Mouse (Mus musculus) heart, embryonic 12.5 days (tissue): ENCODE data around the gene Bap1. TPM values are rescaled to one million over a fixed set of nuclear protein-coding genes. Genes with fewer than 3 reads are reported as not detected.

Source experiments
- ATAC-seq: fragments of 200-750 bp; cut with Nextera tagmentation; 2 replicates; pipeline ENCODE4 v1.8.0; 2017; ENCODE audit warnings: moderate TSS enrichment, moderate library complexity; ENCODE audit not compliant: insufficient number of reproducible peaks, low FRiP score
- H3K27ac ChIP-seq: fragments of 300-500 bp; sonication (generic); 2 replicates; pipeline ENCODE4 v1.5.1; 2016; ENCODE audit warnings: mild to moderate bottlenecking, moderate library complexity; ENCODE audit not compliant: poor library complexity, severe bottlenecking
- H3K27me3 ChIP-seq: fragments of 300-500 bp; sonication (generic); replicated peaks from 2 replicates; pipeline ENCODE4 v1.6.1; 2016; ENCODE audit warnings: mild to moderate bottlenecking, moderate library complexity
- H3K36me3 ChIP-seq: fragments of 300-500 bp; sonication (generic); 2 replicates; pipeline ENCODE4 v1.6.1; 2016; ENCODE audit warnings: mild to moderate bottlenecking, moderate library complexity
- H3K4me1 ChIP-seq: fragments of 300-500 bp; sonication (generic); replicated peaks from 2 replicates; pipeline ENCODE4 v1.6.1; 2016; ENCODE audit warnings: mild to moderate bottlenecking
- H3K4me2 ChIP-seq: fragments of 300-500 bp; sonication (generic); 2 replicates; pipeline ENCODE4 v1.6.1; 2016; ENCODE audit warnings: mild to moderate bottlenecking, moderate library complexity
- H3K4me3 ChIP-seq: fragments of 300-500 bp; sonication (generic); 2 replicates; pipeline ENCODE4 v1.5.1; 2016; ENCODE audit warnings: mild to moderate bottlenecking
- H3K9ac ChIP-seq: fragments of 300-500 bp; sonication (generic); 2 replicates; pipeline ENCODE4 v1.6.1; 2016; ENCODE audit warnings: mild to moderate bottlenecking, moderate library complexity
- H3K9me3 ChIP-seq: fragments of 300-500 bp; sonication (generic); replicated peaks from 2 replicates; pipeline ENCODE4 v1.6.1; 2016; ENCODE audit warnings: mild to moderate bottlenecking, moderate library complexity
- WGBS: fragments of 180-500 bp; shearing (Covaris S2); methylation state at CpG from one replicate; pipeline ENCODE4 v1.1.7; 2016; 5-methylcytosine and 5-hydroxymethylcytosine counted together
- polyA plus RNA-seq: library from polyadenylated mRNA; unstranded; fragments of >200 nt; fragmentation: Nextera tagmentation; extraction: Ambion mirVana; gene quantifications from 2 replicates; pipeline ENCODE4 v1.2.1, GENCODE M21; 2016

Bap1 gene
- polyA plus RNA-seq, 1 experiment from 2014 or later = 59.7 TPM

GRCm38 (mm10) chr14:31260374-31260773, 9.1 kb downstream of the Bap1 start:
- no peaks in the 10 kb centered on the region for H3K27me3 ChIP-seq
- no peaks in the 10 kb centered on the region for H3K4me1 ChIP-seq
- H3K4me3 ChIP-seq = no peak overlapping the region
- H3K4me2 ChIP-seq = no peak overlapping the region
- no peaks in the 10 kb centered on the region for H3K9me3 ChIP-seq
- H3K27ac ChIP-seq = no peak overlapping the region
- no peak overlapping the region for H3K9ac ChIP-seq
- ATAC-seq = peak; percentile 36; the same call in 1 of the 2 replicates
- H3K36me3 ChIP-seq = peaks cover 74% of the 10 kb centered on the region
- 84% methylated on average over 4 of the region's 4 CpGs for WGBS

- ATAC-seq = no peak
- 87% methylated on average over 9 of the region's 9 CpGs for WGBS
These were observed 9.7 kb downstream of the Bap1 start for GRCm38 (mm10) chr14:31260932-31261331.

GRCm38 (mm10) chr14:31267649-31268048, 16.4 kb downstream of the Bap1 start:
- Histone ChIP-seq H3K27me3 (peaks cover 20% of the 10 kb centered on the region), H3K9ac (no peak overlapping the region), H3K9me3 (no peaks in the 10 kb centered on the region), H3K36me3 (peaks cover 3% of the 10 kb centered on the region), H3K27ac (no peak overlapping the region), H3K4me3 (no peak overlapping the region), H3K4me1 (peaks cover 10% of the 10 kb centered on the region; the same call in 1 of the 2 replicates), H3K4me2 (no peak overlapping the region)
- 88% methylated on average over 11 of the region's 11 CpGs for WGBS
- no peak for ATAC-seq

More at GRCm38 (mm10) chr14:31260932-31261331, 9.7 kb downstream of the Bap1 start:
- H3K4me1 ChIP-seq = no peaks in the 10 kb centered on the region
- no peaks in the 10 kb centered on the region for H3K9me3 ChIP-seq
- H3K27me3 ChIP-seq = no peaks in the 10 kb centered on the region
- H3K9ac ChIP-seq = no peak overlapping the region
- no peak overlapping the region for H3K4me2 ChIP-seq
- H3K36me3 ChIP-seq = peaks cover 69% of the 10 kb centered on the region
- H3K27ac ChIP-seq = no peak overlapping the region
- no peak overlapping the region for H3K4me3 ChIP-seq

GRCm38 (mm10) chr14:31268301-31269001, 17.2 kb downstream of the Bap1 start:
- Histone ChIP-seq H3K4me3 (no peak overlapping the region), H3K4me2 (peak overlapping the region; percentile 66; the same call in 1 of the 2 replicates), H3K36me3 (no peaks in the 10 kb centered on the region), H3K27ac (no peak overlapping the region), H3K27me3 (peaks cover 20% of the 10 kb centered on the region), H3K4me1 (peaks cover 10% of the 10 kb centered on the region; the same call in 1 of the 2 replicates), H3K9ac (no peak overlapping the region), H3K9me3 (no peaks in the 10 kb centered on the region)
- no peak for ATAC-seq
- WGBS = 69% methylated on average over 9 of the region's 9 CpGs

- Histone ChIP-seq H3K4me3 (peak overlapping the region; percentile 35), H3K4me2 (peak overlapping the region; percentile 66), H3K27me3 (peaks cover 20% of the 10 kb centered on the region), H3K36me3 (no peaks in the 10 kb centered on the region), H3K27ac (no peak overlapping the region), H3K4me1 (peaks cover 10% of the 10 kb centered on the region; the same call in 1 of the 2 replicates), H3K9ac (peak overlapping the region; percentile 26), H3K9me3 (no peaks in the 10 kb centered on the region)
- ATAC-seq = peak; percentile 72
- 15% methylated on average over 28 of the region's 28 CpGs for WGBS
These were observed 18.3 kb downstream of the Bap1 start for GRCm38 (mm10) chr14:31269456-31270100.

- no peaks in the 10 kb centered on the region for H3K9me3 ChIP-seq
- peaks cover 10% of the 10 kb centered on the region; the same call in 1 of the 2 replicates for H3K4me1 ChIP-seq
- no peak for ATAC-seq
- no peak overlapping the region for H3K4me2 ChIP-seq
- H3K4me3 ChIP-seq = no peak overlapping the region
- H3K27ac ChIP-seq = no peak overlapping the region
- 85% methylated on average over 6 of the region's 6 CpGs for WGBS
- no peaks in the 10 kb centered on the region for H3K36me3 ChIP-seq
- peaks cover 20% of the 10 kb centered on the region for H3K27me3 ChIP-seq
- H3K9ac ChIP-seq = no peak overlapping the region
These were observed 19.9 kb downstream of the Bap1 start for GRCm38 (mm10) chr14:31271121-31271520.

GRCm38 (mm10) chr14:31272164-31272563, 20.9 kb downstream of the Bap1 start:
- H3K9me3 ChIP-seq = no peaks in the 10 kb centered on the region
- H3K36me3 ChIP-seq = no peaks in the 10 kb centered on the region
- H3K27ac ChIP-seq = no peak overlapping the region
- ATAC-seq = no peak
- WGBS = 17% methylated on average over 7 of the region's 7 CpGs
- no peak overlapping the region for H3K9ac ChIP-seq
- peaks cover 20% of the 10 kb centered on the region for H3K27me3 ChIP-seq
- H3K4me1 ChIP-seq = peaks cover 10% of the 10 kb centered on the region; the same call in 1 of the 2 replicates
- no peak overlapping the region for H3K4me2 ChIP-seq
- no peak overlapping the region for H3K4me3 ChIP-seq

- no peak overlapping the region for H3K9ac ChIP-seq
- no peaks in the 10 kb centered on the region for H3K4me1 ChIP-seq
- no peak overlapping the region for H3K4me2 ChIP-seq
- H3K36me3 ChIP-seq = no peaks in the 10 kb centered on the region
- no peak overlapping the region for H3K27ac ChIP-seq
- no peak for ATAC-seq
- WGBS = 80% methylated on average over 8 of the region's 8 CpGs
- peaks cover 23% of the 10 kb centered on the region for H3K27me3 ChIP-seq
- H3K9me3 ChIP-seq = no peaks in the 10 kb centered on the region
- no peak overlapping the region for H3K4me3 ChIP-seq
These were observed 34.5 kb downstream of the Bap1 start for GRCm38 (mm10) chr14:31285728-31286127.

Other genes starting within 250 kb of the Bap1 start
- gene Spcs1, start 249.8 kb upstream of the Bap1 start, polyA plus RNA-seq = 368 and 374 TPM in 2 replicates
- gene Pbrm1, start 232.3 kb upstream of the Bap1 start, polyA plus RNA-seq = 124 and 134 TPM in 2 replicates
- gene Gnl3, start 232.3 kb upstream of the Bap1 start, polyA plus RNA-seq = 75.3 and 79.5 TPM in 2 replicates
- gene Smim4, start 122.5 kb upstream of the Bap1 start, polyA plus RNA-seq = 62.6 and 68.6 TPM in 2 replicates
- 343 and 346 TPM in 2 replicates for gene Nt5dc2, start 120.4 kb upstream of the Bap1 start, polyA plus RNA-seq
- 48.3 and 56.7 TPM in 2 replicates for gene Stab1, start 82.8 kb upstream of the Bap1 start, polyA plus RNA-seq
- gene Tnnc1, start 43.1 kb upstream of the Bap1 start, polyA plus RNA-seq = 3,183 and 3,245 TPM in 2 replicates
- gene Nisch, start 34.5 kb upstream of the Bap1 start, polyA plus RNA-seq = 446 and 471 TPM in 2 replicates
- gene Sema3g, start 33.6 kb upstream of the Bap1 start, polyA plus RNA-seq = 0.34 and 0.50 TPM in 2 replicates
- gene Phf7, start 133 bp upstream of the Bap1 start, polyA plus RNA-seq = 8.1 and 11.6 TPM in 2 replicates
- gene Dnah1, start 72.4 kb downstream of the Bap1 start, polyA plus RNA-seq = 1.3 and 1.5 TPM in 2 replicates
- gene Capn7, start 85.2 kb downstream of the Bap1 start, polyA plus RNA-seq = 42.7 and 42.9 TPM in 2 replicates
- gene Sh3bp5, start 184.6 kb downstream of the Bap1 start, polyA plus RNA-seq = 29.9 and 30.2 TPM in 2 replicates
- gene Eaf1, start 242.9 kb downstream of the Bap1 start, polyA plus RNA-seq = 20.1 and 20.9 TPM in 2 replicates
- 46.4 and 49.7 TPM in 2 replicates for gene Mettl6, start 243.6 kb downstream of the Bap1 start, polyA plus RNA-seq